Mouse (Mus musculus): ENCODE measurements around the gene Prph.

The Prph gene

GRCm38 (mm10) chr15:99055040-99055439 is at the start of gene Prph:
TSS of gene Prph (plus strand) at chr15:99055174.
- DNase-seq: no peak

- no peak for DNase-seq
These were observed 46.2 kb upstream of the Prph start for GRCm38 (mm10) chr15:99008801-99009241.

GRCm38 (mm10) chr15:99010896-99011295 is 44.1 kb upstream of the Prph start:
- DNase-seq: no peak

- no peak for DNase-seq
These were observed 43.0 kb upstream of the Prph start for GRCm38 (mm10) chr15:99011946-99012345.

- no peak for DNase-seq
These were observed 40.4 kb upstream of the Prph start for GRCm38 (mm10) chr15:99014496-99015030.

GRCm38 (mm10) chr15:99017355-99017761 is 37.6 kb upstream of the Prph start:
- DNase-seq: no peak

GRCm38 (mm10) chr15:99017986-99018385 is 37.0 kb upstream of the Prph start:
- DNase-seq: no peak

- no peak for DNase-seq
These were observed 36.3 kb upstream of the Prph start for GRCm38 (mm10) chr15:99018630-99019029.

- DNase-seq: no peak
These were observed 35.5 kb upstream of the Prph start for GRCm38 (mm10) chr15:99019436-99019835.

GRCm38 (mm10) chr15:99020171-99020570 is 34.8 kb upstream of the Prph start:
- DNase-seq: no peak

- no peak for DNase-seq
These were observed 33.7 kb upstream of the Prph start for GRCm38 (mm10) chr15:99021255-99021654.

- peak; percentile 89 for DNase-seq
These were observed 30.2 kb upstream of the Prph start for GRCm38 (mm10) chr15:99024668-99025314.

- no peak for DNase-seq
These were observed 29.6 kb upstream of the Prph start for GRCm38 (mm10) chr15:99025414-99025813.

GRCm38 (mm10) chr15:99026259-99026658 is 28.7 kb upstream of the Prph start:
- DNase-seq: peak; percentile 46

- DNase-seq: no peak
These were observed 27.9 kb upstream of the Prph start for GRCm38 (mm10) chr15:99027116-99027515.

- no peak for DNase-seq
These were observed 26.0 kb upstream of the Prph start for GRCm38 (mm10) chr15:99028874-99029458.

- DNase-seq: peak; percentile 93
These were observed 25.1 kb upstream of the Prph start, which contains the start of gene Tuba1c for GRCm38 (mm10) chr15:99029619-99030584. TSS of gene Tuba1c (plus strand) at chr15:99029891.

- DNase-seq: peak; percentile 58
These were observed 24.2 kb upstream of the Prph start for GRCm38 (mm10) chr15:99030585-99031387.

- no peak for DNase-seq
These were observed 23.6 kb upstream of the Prph start for GRCm38 (mm10) chr15:99031388-99031675.

- DNase-seq: no peak
These were observed 22.8 kb upstream of the Prph start for GRCm38 (mm10) chr15:99032041-99032725.

- no peak for DNase-seq
These were observed 22.2 kb upstream of the Prph start for GRCm38 (mm10) chr15:99032726-99033250.

All from lung, postnatal 14 days (tissue).